Mouse (Mus musculus): ENCODE measurements around the gene Tesk1.

Tesk1 gene

GRCm38 (mm10) chr4:43418973-43419656 is 22.6 kb upstream of the Tesk1 start:
- peak; percentile 68 for DNase-seq (ENCODE audit: extremely low read depth, low read depth, low spot score)

- peak; percentile 72 for DNase-seq (ENCODE audit: extremely low read depth, low read depth, low spot score)
These were observed 21.9 kb upstream of the Tesk1 start for GRCm38 (mm10) chr4:43419801-43420281.

GRCm38 (mm10) chr4:43420305-43420704 is 21.4 kb upstream of the Tesk1 start:
- no peak for DNase-seq (ENCODE audit: extremely low read depth, low read depth, low spot score)

- no peak for DNase-seq (ENCODE audit: extremely low read depth, low read depth, low spot score)
These were observed 20.0 kb upstream of the Tesk1 start for GRCm38 (mm10) chr4:43421632-43422240.

GRCm38 (mm10) chr4:43423267-43423934 is 18.3 kb upstream of the Tesk1 start:
- no peak for DNase-seq (ENCODE audit: extremely low read depth, low read depth, low spot score)

GRCm38 (mm10) chr4:43424072-43424471 is 17.7 kb upstream of the Tesk1 start:
- no peak for DNase-seq (ENCODE audit: extremely low read depth, low read depth, low spot score)

- DNase-seq (ENCODE audit: extremely low read depth, low read depth, low spot score), result no peak
These were observed 16.5 kb upstream of the Tesk1 start for GRCm38 (mm10) chr4:43425197-43425596.

GRCm38 (mm10) chr4:43425648-43426380 is 15.9 kb upstream of the Tesk1 start:
- no peak for DNase-seq (ENCODE audit: extremely low read depth, low read depth, low spot score)

GRCm38 (mm10) chr4:43426487-43426886 is 15.3 kb upstream of the Tesk1 start:
- no peak for DNase-seq (ENCODE audit: extremely low read depth, low read depth, low spot score)

GRCm38 (mm10) chr4:43427501-43428179 is 14.1 kb upstream of the Tesk1 start:
- DNase-seq (ENCODE audit: extremely low read depth, low read depth, low spot score), result no peak

GRCm38 (mm10) chr4:43428180-43428861 is 13.4 kb upstream of the Tesk1 start:
- DNase-seq (ENCODE audit: extremely low read depth, low read depth, low spot score), result no peak

- DNase-seq (ENCODE audit: extremely low read depth, low read depth, low spot score), result no peak
These were observed 12.8 kb upstream of the Tesk1 start, which contains the start of gene Fam166b for GRCm38 (mm10) chr4:43428946-43429345. Gene Fam166b, minus strand, starts transcription at chr4:43429134.

GRCm38 (mm10) chr4:43431690-43432089 is 10.0 kb upstream of the Tesk1 start:
- DNase-seq (ENCODE audit: extremely low read depth, low read depth, low spot score), result no peak

GRCm38 (mm10) chr4:43432832-43433231 is 8.9 kb upstream of the Tesk1 start:
- DNase-seq (ENCODE audit: extremely low read depth, low read depth, low spot score), result no peak

GRCm38 (mm10) chr4:43442044-43442443 is 305 bp downstream of the Tesk1 start:
- DNase-seq (ENCODE audit: extremely low read depth, low read depth, low spot score), result peak; percentile 66

GRCm38 (mm10) chr4:43442456-43443361 is 970 bp downstream of the Tesk1 start:
- no peak for DNase-seq (ENCODE audit: extremely low read depth, low read depth, low spot score)

GRCm38 (mm10) chr4:43443511-43443910 is 1.8 kb downstream of the Tesk1 start:
- DNase-seq (ENCODE audit: extremely low read depth, low read depth, low spot score), result no peak

- no peak for DNase-seq (ENCODE audit: extremely low read depth, low read depth, low spot score)
These were observed 5.5 kb downstream of the Tesk1 start for GRCm38 (mm10) chr4:43447251-43447650.

GRCm38 (mm10) chr4:43448554-43448953 is 6.8 kb downstream of the Tesk1 start:
- DNase-seq (ENCODE audit: extremely low read depth, low read depth, low spot score), result no peak
